Mouse (Mus musculus): ENCODE measurements around the gene Ano4.

- no peak for TF ChIP-seq CTCF (conservative IDR thresholded peaks at IDR 0.05; ENCODE audit: low read length)
- TF ChIP-seq POU5F1 (IDR thresholded peaks at IDR 0.05; ENCODE audit: borderline replicate concordance, low read length): no peak
These were observed 14.8 kb downstream of the Ano4 start for GRCm38 (mm10) chr10:89329806-89330205.
